Mouse (Mus musculus) ES-CJ7 (cell line): ENCODE measurements at regions not wholly inside any gene's neighbourhood (a gene's known extent, or its start where the extent isn't known, plus 50 kb on each side); places are given as distances from the start of the nearest gene placed in this dataset.
"Not testable (repeated sequence)": the region's sequence is repeated elsewhere in the genome, so short reads cannot be mapped to it uniquely, and the experiment has no call there.

ENCODE experiments used
- DNase-seq: peaks from one replicate; pipeline ENCODE4 v3.0.0; 2011; ENCODE audit warnings: low read depth, low spot score

- no peak for DNase-seq
Observed at GRCm38 (mm10) chr17:69821473-69821872, 147.4 kb upstream of the Dlgap1 start.

- DNase-seq, result no peak
Observed at GRCm38 (mm10) chr17:69821901-69822300, 147.0 kb upstream of the Dlgap1 start.

GRCm38 (mm10) chr17:69822921-69823320 is 146.0 kb upstream of the Dlgap1 start:
- DNase-seq, result no peak

GRCm38 (mm10) chr17:69841308-69841707 is 127.6 kb upstream of the Dlgap1 start:
- DNase-seq, result no peak

GRCm38 (mm10) chr17:69848306-69848705 is 120.6 kb upstream of the Dlgap1 start:
- DNase-seq, result no peak

GRCm38 (mm10) chr17:69850075-69850474 is 118.8 kb upstream of the Dlgap1 start:
- DNase-seq, result peak; percentile 25

GRCm38 (mm10) chr17:69879958-69880357 is 88.9 kb upstream of the Dlgap1 start:
- not testable (repeated sequence) for DNase-seq

GRCm38 (mm10) chr17:69893980-69894379 is 74.9 kb upstream of the Dlgap1 start:
- no peak for DNase-seq
